Mouse (Mus musculus): ENCODE data around the gene Chdh.

Gene Chdh

GRCm38 (mm10) chr14:30008733-30009575 is at the start of gene Chdh, which contains the start of gene Il17rb:
Gene Chdh (plus strand): TSS chr14:30009023.
Gene Il17rb (minus strand): TSS chr14:30008896.
- DNase-seq (ENCODE audit: low spot score in 2 of 2), result peak; percentile 52 to 54

DNA sequence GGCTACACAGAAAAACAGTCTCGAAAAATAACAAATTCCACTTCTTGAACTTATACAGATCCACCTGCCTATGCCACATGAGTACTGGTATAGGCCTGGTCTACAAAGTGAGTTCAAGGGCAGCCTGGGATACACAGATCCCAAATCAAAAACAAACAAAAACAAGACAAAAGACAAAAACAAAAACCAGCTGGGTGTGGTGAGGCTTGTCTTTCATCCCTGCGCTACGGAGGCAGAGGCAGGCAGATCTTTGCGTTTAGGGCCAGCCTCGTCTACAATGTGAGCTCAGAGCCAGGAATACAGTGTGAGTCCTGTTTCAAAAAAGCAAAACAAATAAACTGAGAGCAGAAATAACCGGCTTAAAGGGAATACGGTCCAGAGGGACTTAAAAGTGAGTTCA is 41.2 kb upstream of the Chdh start:
- no peak for DNase-seq (ENCODE audit: low spot score in 2 of 2)

DNA sequence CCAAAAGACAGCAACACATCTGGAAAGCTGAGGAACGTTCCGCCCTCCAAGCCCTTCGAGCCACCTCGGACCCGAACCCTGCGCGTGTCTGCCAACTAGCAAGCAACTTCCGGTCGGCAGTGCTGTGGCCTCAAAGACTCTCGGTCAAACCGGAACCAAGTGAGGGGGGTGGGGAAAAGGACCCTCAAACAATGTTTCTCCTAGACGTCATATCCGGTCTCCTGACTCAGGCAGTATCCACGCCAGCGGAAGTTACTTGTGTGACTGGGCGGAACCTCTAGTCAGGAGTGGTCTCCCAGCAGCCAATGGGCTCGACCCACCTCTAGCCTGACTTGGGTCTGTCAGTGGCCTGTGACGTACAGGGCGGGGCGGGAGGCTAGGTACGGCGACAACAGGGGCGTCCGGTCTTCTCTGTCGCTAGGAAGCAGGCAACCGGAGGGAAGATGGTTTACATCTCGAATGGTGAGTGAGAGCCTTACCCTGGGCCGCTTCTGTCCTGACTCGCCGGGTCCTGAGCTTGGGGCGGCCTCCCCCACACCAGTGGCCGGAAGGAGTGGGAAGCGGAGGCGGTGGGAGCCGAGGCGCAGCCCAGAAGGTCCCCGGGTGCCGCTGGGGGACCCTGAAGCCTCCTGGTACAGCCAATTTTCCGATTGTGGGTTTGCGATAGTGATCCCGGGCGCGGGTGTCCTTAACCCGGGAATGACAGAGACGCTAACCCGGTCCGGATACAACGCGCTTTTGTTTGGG is 40.6 kb upstream of the Chdh start, which contains the start of gene Selenok:
Gene Selenok, plus strand, starts transcription at position 234 of the 747 bp plus-strand sequence.
- DNase-seq (ENCODE audit: low spot score in 2 of 2), result peak; percentile 85 to 95

DNA sequence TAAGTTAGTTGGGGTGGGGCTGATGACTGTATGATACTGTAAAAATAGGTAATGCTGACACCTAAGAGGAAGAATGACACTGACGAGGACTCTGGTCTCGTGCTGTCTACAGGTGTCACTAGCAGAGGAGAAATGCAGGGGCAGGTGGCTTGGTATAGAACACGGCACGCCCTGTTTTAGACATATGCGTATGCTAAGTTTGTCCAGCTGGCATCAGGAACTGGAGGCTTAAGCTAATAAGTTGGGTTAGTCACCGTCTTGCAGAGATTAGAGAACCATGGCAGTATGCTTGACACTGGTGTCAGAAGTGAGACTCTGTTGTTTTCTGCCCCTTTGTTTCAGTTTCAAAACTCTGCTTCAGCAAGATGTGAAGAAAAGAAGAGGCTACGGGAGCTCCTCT is 37.4 kb upstream of the Chdh start:
- no peak for DNase-seq (ENCODE audit: low spot score in 2 of 2)

DNA sequence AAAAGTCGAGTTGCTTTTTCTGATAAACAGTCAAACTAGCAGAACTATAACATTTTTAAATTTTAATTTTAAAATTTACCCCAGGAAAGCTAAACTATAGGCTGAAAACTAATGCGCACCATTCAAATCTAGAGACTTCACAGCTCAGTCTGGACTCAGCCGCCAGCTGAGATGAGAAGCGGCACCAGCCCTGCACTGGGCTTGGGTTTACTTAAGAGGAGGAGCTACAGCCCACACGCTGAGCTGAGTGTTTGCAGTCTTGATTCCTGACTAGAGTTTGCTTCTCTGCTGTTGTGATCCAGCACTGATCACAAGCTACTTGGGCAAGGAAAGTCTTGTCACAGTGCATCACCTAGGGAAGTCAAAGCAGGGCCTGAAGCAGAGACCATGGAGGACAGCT is 36.8 kb upstream of the Chdh start:
- no peak for DNase-seq (ENCODE audit: low spot score in 2 of 2)

DNA sequence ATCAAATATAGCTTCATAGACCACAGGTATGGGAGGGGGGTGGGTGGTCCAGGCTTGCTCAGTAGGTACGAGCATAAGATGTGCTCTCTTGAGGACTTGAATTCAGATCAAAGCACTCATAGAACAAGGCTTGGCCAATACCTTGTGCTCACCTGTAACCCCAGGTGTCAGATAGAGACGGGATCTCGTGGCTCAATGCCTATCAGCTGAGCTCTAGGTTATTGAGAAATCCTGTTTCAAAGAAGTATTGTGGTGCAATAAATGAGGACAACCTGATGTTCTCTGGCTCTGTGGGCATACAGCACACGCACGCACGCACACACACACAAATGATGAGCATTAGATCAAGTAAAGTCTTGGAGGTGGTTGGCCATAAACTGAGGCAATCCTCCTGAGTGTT is 31.9 kb upstream of the Chdh start:
- no peak for DNase-seq (ENCODE audit: low spot score in 2 of 2)

GRCm38 (mm10) chr14:29978254-29979204 is 30.3 kb upstream of the Chdh start, which contains the start of gene Actr8:
Gene Actr8 (plus strand): TSS chr14:29978337.
- peak; percentile 92 to 98 for DNase-seq (ENCODE audit: low spot score in 2 of 2)

DNA sequence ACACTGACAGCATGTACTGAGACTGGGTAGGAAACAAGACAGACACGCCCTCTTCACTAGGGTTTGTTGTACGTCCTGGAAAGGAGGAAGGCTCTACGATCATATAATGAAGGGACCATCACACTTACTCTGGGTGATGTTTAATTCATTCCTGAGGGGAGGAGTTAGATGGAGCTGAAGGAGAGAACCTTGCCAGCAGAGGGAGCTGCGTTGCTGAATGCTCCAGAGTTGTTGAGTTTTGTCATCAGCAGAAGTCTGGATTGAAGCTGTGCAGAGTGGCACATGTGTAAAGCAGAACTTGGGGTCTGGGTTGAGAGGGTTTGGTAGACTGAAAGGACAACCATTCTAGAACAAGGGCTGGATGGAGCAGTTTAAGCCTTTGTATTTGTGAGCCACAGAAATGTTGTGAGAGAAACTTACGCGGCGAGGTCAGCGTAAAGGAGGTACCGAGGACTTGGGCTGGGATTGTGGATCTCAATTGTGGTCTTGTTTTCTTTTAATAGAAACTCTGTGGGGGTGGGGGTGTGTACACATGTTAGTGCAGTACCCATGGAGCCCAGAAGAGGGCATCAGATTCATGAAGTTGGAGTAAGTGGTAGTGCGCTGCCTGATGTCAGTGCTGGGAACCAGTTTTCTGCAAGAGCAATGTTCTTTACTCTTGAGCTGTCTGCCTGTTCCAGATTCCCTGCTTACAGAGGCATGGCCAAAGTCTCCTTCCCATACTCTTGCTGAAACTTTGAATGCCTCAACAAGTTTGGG is 28.2 kb upstream of the Chdh start:
- DNase-seq (ENCODE audit: low spot score in 2 of 2), result no peak

GRCm38 (mm10) chr14:29986096-29986495 is 22.7 kb upstream of the Chdh start:
- no peak for DNase-seq (ENCODE audit: low spot score in 2 of 2)

DNA sequence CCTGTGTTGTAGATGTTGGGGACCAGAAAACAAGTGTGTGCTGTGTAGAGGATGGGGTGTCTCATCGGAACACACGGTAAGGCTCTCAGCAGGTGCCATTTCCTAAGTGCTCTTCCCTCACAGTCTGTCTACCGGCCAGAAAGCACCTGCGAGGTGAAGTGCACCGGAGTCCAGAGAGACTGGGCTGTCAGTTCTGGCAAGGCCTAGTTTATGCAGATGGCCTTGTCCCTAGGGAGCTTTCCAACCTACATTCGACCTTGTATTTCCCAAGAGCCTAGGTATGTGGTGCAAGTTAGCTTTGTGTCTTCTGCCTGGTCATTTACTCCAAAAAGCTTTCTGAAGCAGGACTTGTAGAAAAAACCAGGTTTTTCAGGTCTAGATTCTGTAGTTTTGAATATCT is 21.5 kb upstream of the Chdh start:
- no peak for DNase-seq (ENCODE audit: low spot score in 2 of 2)

DNA sequence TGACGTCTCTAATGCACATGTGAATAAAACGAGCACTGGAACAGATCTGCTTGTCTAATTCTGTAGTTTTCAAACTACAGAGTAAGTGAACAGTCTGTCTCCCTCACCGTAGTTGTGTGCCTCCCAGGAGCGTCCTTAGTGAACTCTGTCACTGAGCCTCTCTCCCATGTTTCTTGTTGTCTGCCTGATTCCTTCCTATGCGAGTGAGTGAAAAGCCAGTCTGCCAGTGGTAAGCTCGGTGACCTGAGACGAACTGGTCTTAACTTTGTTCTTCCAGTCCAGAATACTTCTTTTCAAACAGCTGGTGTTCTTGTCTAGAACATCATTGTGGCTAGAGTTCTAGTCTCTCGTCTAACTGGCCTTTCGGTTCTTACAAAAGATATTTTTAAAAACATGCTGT is 21.1 kb upstream of the Chdh start:
- DNase-seq (ENCODE audit: low spot score in 2 of 2), result no peak

DNA sequence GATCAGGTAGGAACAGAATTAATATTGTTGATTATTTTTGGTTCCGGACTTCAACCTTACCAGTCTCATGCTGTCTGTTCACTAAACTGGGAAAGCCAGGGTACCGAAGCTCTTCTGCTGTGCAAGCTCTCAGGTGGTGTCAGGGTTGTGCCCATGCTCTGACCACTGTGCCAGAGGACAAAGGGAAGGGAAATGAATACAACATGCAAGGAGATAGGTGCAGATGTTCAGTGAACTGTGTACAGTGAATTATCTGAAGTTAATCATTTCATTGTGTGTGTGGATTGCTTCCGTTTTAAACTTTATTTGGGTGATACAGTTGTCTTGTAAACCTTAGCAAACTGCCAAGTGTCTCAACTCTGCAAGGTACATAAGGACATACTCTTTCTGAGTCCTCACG is 20.5 kb upstream of the Chdh start:
- DNase-seq (ENCODE audit: low spot score in 2 of 2), result no peak

- DNase-seq (ENCODE audit: low spot score in 2 of 2), result no peak
These were observed 13.8 kb upstream of the Chdh start for GRCm38 (mm10) chr14:29994976-29995375.

GRCm38 (mm10) chr14:29996000-29996751 is 12.6 kb upstream of the Chdh start:
- DNase-seq (ENCODE audit: low spot score in 2 of 2), result no peak

DNA sequence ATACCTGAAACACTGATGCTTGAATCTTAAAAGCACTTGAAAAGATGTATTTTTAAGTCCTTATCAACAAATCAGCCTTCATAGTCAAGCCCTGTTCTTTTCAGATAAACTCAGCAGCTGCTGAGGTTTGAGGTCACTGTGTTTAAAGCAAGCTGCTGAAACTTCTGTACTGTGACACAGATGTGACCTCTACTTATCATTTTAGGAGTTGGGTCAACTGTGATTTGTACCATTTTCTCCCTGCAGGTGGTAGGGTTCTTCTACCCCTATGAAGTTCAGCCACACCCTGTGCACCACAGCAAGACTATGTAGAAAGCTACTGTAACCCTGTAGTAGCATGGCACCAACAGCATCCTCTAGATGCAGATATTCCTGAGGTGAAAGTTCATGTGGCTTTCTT is 11.5 kb upstream of the Chdh start:
- DNase-seq (ENCODE audit: low spot score in 2 of 2), result no peak

- no peak for DNase-seq (ENCODE audit: low spot score in 2 of 2)
These were observed 9.9 kb upstream of the Chdh start for GRCm38 (mm10) chr14:29998747-29999474.

DNA sequence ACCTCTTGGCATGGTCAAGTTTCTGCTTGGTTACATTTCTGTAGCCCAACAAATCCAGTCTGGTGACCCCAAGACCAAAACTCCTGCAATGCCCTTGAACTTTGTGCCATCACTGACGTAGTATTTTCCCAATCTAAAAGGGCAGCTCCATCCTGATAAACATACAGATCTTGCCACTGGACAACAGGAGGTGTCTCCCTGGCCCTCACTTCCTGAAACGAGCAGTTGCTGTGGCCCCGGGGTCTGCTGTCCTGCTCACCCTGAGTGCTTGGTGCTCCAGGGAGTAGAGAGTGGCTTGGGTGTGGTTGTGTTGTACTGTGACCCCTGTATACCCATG is 9.4 kb upstream of the Chdh start:
- DNase-seq (ENCODE audit: low spot score in 2 of 2), result no peak

- peak; percentile 21 to 22 for DNase-seq (ENCODE audit: low spot score in 2 of 2)
These were observed 1.2 kb downstream of the Chdh start for GRCm38 (mm10) chr14:30009864-30010560.
